Mouse (Mus musculus) kidney, postnatal 25 days (tissue): Measurements from ENCODE around the gene Galnt15.
A peak's percentile ranks its signal among the peaks of the same experiment; 100 is the strongest.

ENCODE experiments used
- DNase-seq, 2 experiments: peaks; one replicate each; pipeline ENCODE4 v3.0.0; 2021; ENCODE audit warnings: mixed read lengths in 2 of 2

The Galnt15 gene

GRCm38 (mm10) chr14:32028681-32029091 is at the start of gene Galnt15:
Gene Galnt15 (plus strand): TSS chr14:32028989.
- DNase-seq = peak; percentile 62 to 73

- DNase-seq = no peak
Measured at GRCm38 (mm10) chr14:31994021-31994420, 34.8 kb upstream of the Galnt15 start.

GRCm38 (mm10) chr14:32000941-32001340 is 27.8 kb upstream of the Galnt15 start:
- DNase-seq = no peak

GRCm38 (mm10) chr14:32002502-32003338 is 26.1 kb upstream of the Galnt15 start:
- DNase-seq = no peak

- no peak for DNase-seq
Measured at GRCm38 (mm10) chr14:32003904-32004596, 24.7 kb upstream of the Galnt15 start.

- DNase-seq = peak; percentile 21 to 53
Measured at GRCm38 (mm10) chr14:32005673-32006261, 23.0 kb upstream of the Galnt15 start.

GRCm38 (mm10) chr14:32007654-32008335 is 21.0 kb upstream of the Galnt15 start:
- no peak for DNase-seq

- no peak for DNase-seq
Measured at GRCm38 (mm10) chr14:32009715-32010114, 19.1 kb upstream of the Galnt15 start.

GRCm38 (mm10) chr14:32011547-32012304 is 17.1 kb upstream of the Galnt15 start:
- DNase-seq = no peak

- DNase-seq = peak in 1 of 2 experiments; percentile 22
Measured at GRCm38 (mm10) chr14:32015131-32015770, 13.5 kb upstream of the Galnt15 start.

GRCm38 (mm10) chr14:32016466-32016865 is 12.3 kb upstream of the Galnt15 start:
- no peak for DNase-seq

- peak; percentile 29 to 66 for DNase-seq
Measured at GRCm38 (mm10) chr14:32016921-32017320, 11.9 kb upstream of the Galnt15 start.

GRCm38 (mm10) chr14:32017448-32017847 is 11.3 kb upstream of the Galnt15 start:
- no peak for DNase-seq

GRCm38 (mm10) chr14:32019091-32019490 is 9.7 kb upstream of the Galnt15 start:
- no peak for DNase-seq

- DNase-seq = no peak
Measured at GRCm38 (mm10) chr14:32021967-32022366, 6.8 kb upstream of the Galnt15 start.

GRCm38 (mm10) chr14:32022450-32022849 is 6.3 kb upstream of the Galnt15 start:
- no peak for DNase-seq

- DNase-seq = no peak
Measured at GRCm38 (mm10) chr14:32023891-32024290, 4.9 kb upstream of the Galnt15 start.

- no peak for DNase-seq
Measured at GRCm38 (mm10) chr14:32027218-32027617, 1.6 kb upstream of the Galnt15 start.

GRCm38 (mm10) chr14:32029411-32029992 is 713 bp downstream of the Galnt15 start:
- DNase-seq = peak; percentile 28 to 64

GRCm38 (mm10) chr14:32030073-32030472 is 1.3 kb downstream of the Galnt15 start:
- no peak for DNase-seq

GRCm38 (mm10) chr14:32032522-32032921 is 3.7 kb downstream of the Galnt15 start:
- peak; percentile 73 to 78 for DNase-seq
